Mouse (Mus musculus): ENCODE measurements around the gene Faap100. TPM values are rescaled to one million over a fixed set of nuclear protein-coding genes. Genes with fewer than 3 reads are reported as not detected.

The Faap100 gene
- total and polyA plus RNA-seq, 2 experiments, result 3.2 to 14.9 TPM

- 94% methylated on average over 5 of the region's 5 CpGs for WGBS
- Histone ChIP-seq H3K27me3 (ENCODE audit: control insufficient read depth, insufficient read depth, low read length) (no peaks in the 10 kb centered on the region), H3K79me2 (ENCODE audit: control insufficient read depth, insufficient read depth, low read length) (no peaks in the 10 kb centered on the region)
Observed at GRCm38 (mm10) chr11:120360755-120361154, 17.8 kb downstream of the Faap100 start.

GRCm38 (mm10) chr11:120360062-120360461 lies 18.5 kb downstream of the Faap100 start:
- no peak for DNase-seq (ENCODE audit: extremely low read depth, low read depth, low spot score)
- TF ChIP-seq CTCF (IDR thresholded peaks at IDR 0.05; ENCODE audit: low read depth, low read length) (no peak), POLR2A (IDR thresholded peaks at IDR 0.05; ENCODE audit: extremely low read depth, insufficient read depth, low read length) (no peak)
- 68% methylated on average over 8 of the region's 8 CpGs for WGBS

More at GRCm38 (mm10) chr11:120360755-120361154, 17.8 kb downstream of the Faap100 start:
- DNase-seq (ENCODE audit: extremely low read depth, low read depth, low spot score), result no peak
- H3K4me1 ChIP-seq (ENCODE audit: control insufficient read depth, insufficient read depth, low read length), result no peaks in the 10 kb centered on the region
- H3K4me3 ChIP-seq (ENCODE audit: insufficient read depth, low read depth, low read length), result no peak overlapping the region
- H3K36me3 ChIP-seq (ENCODE audit: control insufficient read depth, insufficient read depth, low read length), result no peaks in the 10 kb centered on the region
- TF ChIP-seq POLR2A (IDR thresholded peaks at IDR 0.05; ENCODE audit: extremely low read depth, insufficient read depth, low read length), result no peak
- no peak for TF ChIP-seq CTCF (IDR thresholded peaks at IDR 0.05; ENCODE audit: low read depth, low read length)
- no peak overlapping the region for H3K27ac ChIP-seq (replicated peaks; ENCODE audit: insufficient read depth, low read depth, low read length)
- no peak overlapping the region for H3K9ac ChIP-seq (ENCODE audit: low read depth, low read length)

GRCm38 (mm10) chr11:120359391-120359790 lies 19.2 kb downstream of the Faap100 start:
- no peaks in the 10 kb centered on the region for H3K36me3 ChIP-seq (ENCODE audit: control insufficient read depth, insufficient read depth, low read length)
- 55% methylated on average over 6 of the region's 6 CpGs for WGBS
- no peak for DNase-seq (ENCODE audit: extremely low read depth, low read depth, low spot score)
- no peak overlapping the region for H3K9ac ChIP-seq (ENCODE audit: low read depth, low read length)
- H3K4me1 ChIP-seq (ENCODE audit: control insufficient read depth, insufficient read depth, low read length), result no peaks in the 10 kb centered on the region
- no peak overlapping the region for H3K27ac ChIP-seq (replicated peaks; ENCODE audit: insufficient read depth, low read depth, low read length)
- TF ChIP-seq POLR2A (IDR thresholded peaks at IDR 0.05; ENCODE audit: extremely low read depth, insufficient read depth, low read length), result no peak
- H3K79me2 ChIP-seq (ENCODE audit: control insufficient read depth, insufficient read depth, low read length), result no peaks in the 10 kb centered on the region
- no peak overlapping the region for H3K4me3 ChIP-seq (ENCODE audit: insufficient read depth, low read depth, low read length)
- H3K27me3 ChIP-seq (ENCODE audit: control insufficient read depth, insufficient read depth, low read length), result no peaks in the 10 kb centered on the region

More at GRCm38 (mm10) chr11:120360062-120360461, 18.5 kb downstream of the Faap100 start:
- H3K27me3 ChIP-seq (ENCODE audit: control insufficient read depth, insufficient read depth, low read length), result no peaks in the 10 kb centered on the region
- no peaks in the 10 kb centered on the region for H3K79me2 ChIP-seq (ENCODE audit: control insufficient read depth, insufficient read depth, low read length)
- no peak overlapping the region for H3K4me3 ChIP-seq (ENCODE audit: insufficient read depth, low read depth, low read length)
- H3K36me3 ChIP-seq (ENCODE audit: control insufficient read depth, insufficient read depth, low read length), result no peaks in the 10 kb centered on the region
- H3K27ac ChIP-seq (replicated peaks; ENCODE audit: insufficient read depth, low read depth, low read length), result no peak overlapping the region
- H3K9ac ChIP-seq (ENCODE audit: low read depth, low read length), result no peak overlapping the region
- no peaks in the 10 kb centered on the region for H3K4me1 ChIP-seq (ENCODE audit: control insufficient read depth, insufficient read depth, low read length)

- Histone ChIP-seq H3K4me3 (ENCODE audit: insufficient read depth, low read depth, low read length) (no peak overlapping the region), H3K79me2 (ENCODE audit: control insufficient read depth, insufficient read depth, low read length) (no peaks in the 10 kb centered on the region), H3K27ac (replicated peaks; ENCODE audit: insufficient read depth, low read depth, low read length) (no peak overlapping the region), H3K9ac (ENCODE audit: low read depth, low read length) (no peak overlapping the region), H3K36me3 (ENCODE audit: control insufficient read depth, insufficient read depth, low read length) (no peaks in the 10 kb centered on the region), H3K4me1 (ENCODE audit: control insufficient read depth, insufficient read depth, low read length) (peaks cover 3% of the 10 kb centered on the region; the same call in 1 of the 2 replicates), H3K27me3 (ENCODE audit: control insufficient read depth, insufficient read depth, low read length) (no peaks in the 10 kb centered on the region)
- TF ChIP-seq POLR2A (IDR thresholded peaks at IDR 0.05; ENCODE audit: extremely low read depth, insufficient read depth, low read length) (no peak), CTCF (IDR thresholded peaks at IDR 0.05; ENCODE audit: low read depth, low read length) (no peak)
- 41% methylated on average over 10 of the region's 10 CpGs for WGBS
- no peak for DNase-seq (ENCODE audit: extremely low read depth, low read depth, low spot score)
Observed at GRCm38 (mm10) chr11:120357791-120358401, 20.7 kb downstream of the Faap100 start.

- Histone ChIP-seq H3K4me1 (ENCODE audit: control insufficient read depth, insufficient read depth, low read length) (peaks cover 5% of the 10 kb centered on the region; the same call in 1 of the 2 replicates), H3K9ac (ENCODE audit: low read depth, low read length) (no peak overlapping the region), H3K27ac (replicated peaks; ENCODE audit: insufficient read depth, low read depth, low read length) (no peak overlapping the region), H3K27me3 (ENCODE audit: control insufficient read depth, insufficient read depth, low read length) (no peaks in the 10 kb centered on the region), H3K36me3 (ENCODE audit: control insufficient read depth, insufficient read depth, low read length) (no peaks in the 10 kb centered on the region), H3K4me3 (ENCODE audit: insufficient read depth, low read depth, low read length) (no peak overlapping the region), H3K79me2 (ENCODE audit: control insufficient read depth, insufficient read depth, low read length) (no peaks in the 10 kb centered on the region)
- DNase-seq (ENCODE audit: extremely low read depth, low read depth, low spot score), result no peak
- 96% methylated on average over 4 of the region's 4 CpGs for WGBS
- no peak for TF ChIP-seq CTCF (IDR thresholded peaks at IDR 0.05; ENCODE audit: low read depth, low read length)
- no peak for TF ChIP-seq POLR2A (IDR thresholded peaks at IDR 0.05; ENCODE audit: extremely low read depth, insufficient read depth, low read length)
Observed at GRCm38 (mm10) chr11:120356900-120357299, 21.7 kb downstream of the Faap100 start.

GRCm38 (mm10) chr11:120356319-120356840 lies 22.2 kb downstream of the Faap100 start:
- Histone ChIP-seq H3K4me3 (ENCODE audit: insufficient read depth, low read depth, low read length) (no peak overlapping the region), H3K36me3 (ENCODE audit: control insufficient read depth, insufficient read depth, low read length) (no peaks in the 10 kb centered on the region), H3K9ac (ENCODE audit: low read depth, low read length) (no peak overlapping the region), H3K79me2 (ENCODE audit: control insufficient read depth, insufficient read depth, low read length) (no peaks in the 10 kb centered on the region), H3K27me3 (ENCODE audit: control insufficient read depth, insufficient read depth, low read length) (no peaks in the 10 kb centered on the region), H3K27ac (replicated peaks; ENCODE audit: insufficient read depth, low read depth, low read length) (no peak overlapping the region), H3K4me1 (ENCODE audit: control insufficient read depth, insufficient read depth, low read length) (peaks cover 5% of the 10 kb centered on the region; the same call in 1 of the 2 replicates)
- WGBS, result 93% methylated on average over 15 of the region's 15 CpGs
- no peak for DNase-seq (ENCODE audit: extremely low read depth, low read depth, low spot score)
- no peak for TF ChIP-seq CTCF (IDR thresholded peaks at IDR 0.05; ENCODE audit: low read depth, low read length)
- no peak for TF ChIP-seq POLR2A (IDR thresholded peaks at IDR 0.05; ENCODE audit: extremely low read depth, insufficient read depth, low read length)

All from liver, adult 2 months (tissue).